Mouse (Mus musculus) lung, postnatal 0 days (tissue): Measurements from ENCODE around the gene Bbs7.
A peak's percentile ranks its signal among the peaks of the same experiment; 100 is the strongest.

Experiments used
- CTCF ChIP-seq: IDR thresholded peaks from 2 replicates; pipeline ENCODE4 v1.5.1; 2016; ENCODE audit warnings: antibody characterized with exemption, mild to moderate bottlenecking
- EP300 ChIP-seq: IDR thresholded peaks from 2 replicates; pipeline ENCODE4 v1.6.1; 2016; ENCODE audit warnings: antibody characterized with exemption, mild to moderate bottlenecking, control low read depth

GRCm38 (mm10) chr3:36571827-36572378 lies 41.4 kb downstream of the Bbs7 start, which contains the start of gene Ccna2:
- TF ChIP-seq CTCF (peak; percentile 83), EP300 (no peak)
